Mouse (Mus musculus) limb, embryonic 10.5 days (tissue): ENCODE data around the gene Adgre1. TPM values are rescaled to one million over a fixed set of nuclear protein-coding genes. Genes with fewer than 3 reads are reported as not detected.
"Not testable (repeated sequence)": the region's sequence is repeated elsewhere in the genome, so short reads cannot be mapped to it uniquely, and the experiment has no call there.

Experiments
- DNase-seq: peaks from one replicate; pipeline ENCODE4 v3.0.0-alpha.2; 2017; ENCODE audit warnings: low spot score
- H3K27ac ChIP-seq: fragments of 300-500 bp; sonication (generic); 2 replicates; pipeline ENCODE4 v1.5.1; 2016; ENCODE audit warnings: mild to moderate bottlenecking
- H3K27me3 ChIP-seq: fragments of 300-500 bp; sonication (generic); 2 replicates; pipeline ENCODE4 v1.6.1; 2016; ENCODE audit warnings: low read depth, mild to moderate bottlenecking; ENCODE audit not compliant: poor library complexity, severe bottlenecking
- H3K36me3 ChIP-seq: fragments of 300-500 bp; sonication (generic); 2 replicates; pipeline ENCODE4 v1.6.1; 2016; ENCODE audit warnings: mild to moderate bottlenecking, moderate library complexity
- H3K4me1 ChIP-seq: fragments of 300-500 bp; sonication (generic); 2 replicates; pipeline ENCODE4 v1.6.1; 2016
- H3K4me3 ChIP-seq: fragments of 300-500 bp; sonication (generic); 2 replicates; pipeline ENCODE4 v1.5.1; 2016; ENCODE audit warnings: mild to moderate bottlenecking, moderate library complexity
- H3K9me3 ChIP-seq: fragments of 300-500 bp; sonication (generic); replicated peaks from 2 replicates; pipeline ENCODE4 v1.6.1; 2016; ENCODE audit warnings: mild to moderate bottlenecking
- WGBS: fragments of 180-500 bp; shearing (Covaris S2); methylation state at CpG from one replicate; pipeline ENCODE4 v1.1.7; 2016; 5-methylcytosine and 5-hydroxymethylcytosine counted together
- polyA plus RNA-seq: library from polyadenylated mRNA; unstranded; fragments of >200 nt; fragmentation: Nextera tagmentation; extraction: Ambion mirVana; gene quantifications from 2 replicates; pipeline ENCODE4 v1.2.1, GENCODE M21; 2016

Adgre1 gene
- polyA plus RNA-seq, result 0.74 and 1.0 TPM in 2 replicates

DNA sequence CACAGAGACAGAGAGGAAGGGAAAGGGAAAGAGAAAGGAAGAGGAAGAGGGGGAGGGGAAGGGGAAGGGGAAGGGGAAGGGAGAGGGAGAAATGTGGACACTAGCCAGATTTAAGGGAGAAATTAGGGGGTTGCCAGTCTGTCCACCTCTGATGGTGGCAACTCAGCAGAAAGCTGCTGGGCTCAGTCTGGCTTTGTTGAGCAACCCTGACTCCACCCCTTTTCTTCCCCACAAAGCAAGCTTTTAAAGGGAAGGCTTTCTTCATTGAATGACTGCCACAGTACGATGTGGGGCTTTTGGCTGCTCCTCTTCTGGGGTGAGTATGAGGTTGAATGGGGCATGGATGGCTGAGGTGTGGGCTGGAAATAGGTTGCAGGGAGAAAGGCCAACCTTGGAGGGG, at the start of gene Adgre1:
Adgre1 (plus strand) TSS at position 251 of the 400 bp plus-strand sequence.
- no peaks in the 10 kb centered on the region for H3K36me3 ChIP-seq
- no peak within 1 kb of the TSS for H3K27ac ChIP-seq
- no peaks in the 10 kb centered on the region for H3K4me1 ChIP-seq
- no peaks in the 10 kb centered on the region for H3K27me3 ChIP-seq
- 26% methylated on average over 1 of the region's 1 CpGs for WGBS
- no peaks in the 10 kb centered on the region for H3K9me3 ChIP-seq
- DNase-seq, result no peak
- no peak within 1 kb of the TSS for H3K4me3 ChIP-seq

- no peak for DNase-seq
- Histone ChIP-seq H3K4me3 (no peak overlapping the region), H3K4me1 (no peaks in the 10 kb centered on the region), H3K9me3 (no peaks in the 10 kb centered on the region), H3K36me3 (no peaks in the 10 kb centered on the region), H3K27ac (no peak overlapping the region), H3K27me3 (no peaks in the 10 kb centered on the region)
- WGBS, result 31% methylated on average over 13 of the region's 13 CpGs
Observed at GRCm38 (mm10) chr17:57311801-57312200, 46.7 kb upstream of the Adgre1 start.

DNA sequence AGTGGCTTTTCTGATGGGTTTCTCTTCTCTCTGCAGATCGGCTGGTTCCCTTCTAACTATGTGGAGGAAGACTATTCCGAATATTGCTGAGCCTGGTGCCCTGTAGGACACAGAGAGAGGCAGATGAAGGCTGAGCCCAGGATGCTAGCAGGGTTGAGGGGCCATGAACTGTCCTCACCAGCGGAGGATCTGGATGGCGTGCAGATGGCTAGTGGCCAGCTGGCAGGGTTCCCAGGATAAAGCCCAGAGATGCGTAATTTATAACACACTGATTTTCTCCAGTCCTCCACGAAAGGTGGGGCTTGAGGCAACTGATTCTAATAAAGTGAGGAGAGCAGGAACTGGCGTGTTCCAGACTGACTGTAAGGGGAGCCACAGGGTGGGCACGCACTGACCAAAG, 30.9 kb upstream of the Adgre1 start:
- Histone ChIP-seq H3K27ac (no peak overlapping the region), H3K36me3 (no peaks in the 10 kb centered on the region), H3K9me3 (no peaks in the 10 kb centered on the region), H3K4me3 (no peak overlapping the region), H3K4me1 (no peaks in the 10 kb centered on the region), H3K27me3 (no peaks in the 10 kb centered on the region)
- WGBS, result 88% methylated on average over 8 of the region's 8 CpGs
- DNase-seq, result no peak

- no peaks in the 10 kb centered on the region for H3K4me1 ChIP-seq
- H3K27me3 ChIP-seq, result no peaks in the 10 kb centered on the region
- H3K36me3 ChIP-seq, result no peaks in the 10 kb centered on the region
- 61% methylated on average over 5 of the region's 6 CpGs for WGBS
- H3K27ac ChIP-seq, result no peak overlapping the region
- no peak overlapping the region for H3K4me3 ChIP-seq
- no peaks in the 10 kb centered on the region for H3K9me3 ChIP-seq
- no peak for DNase-seq
Observed at GRCm38 (mm10) chr17:57328944-57329343, 29.5 kb upstream of the Adgre1 start.

DNA sequence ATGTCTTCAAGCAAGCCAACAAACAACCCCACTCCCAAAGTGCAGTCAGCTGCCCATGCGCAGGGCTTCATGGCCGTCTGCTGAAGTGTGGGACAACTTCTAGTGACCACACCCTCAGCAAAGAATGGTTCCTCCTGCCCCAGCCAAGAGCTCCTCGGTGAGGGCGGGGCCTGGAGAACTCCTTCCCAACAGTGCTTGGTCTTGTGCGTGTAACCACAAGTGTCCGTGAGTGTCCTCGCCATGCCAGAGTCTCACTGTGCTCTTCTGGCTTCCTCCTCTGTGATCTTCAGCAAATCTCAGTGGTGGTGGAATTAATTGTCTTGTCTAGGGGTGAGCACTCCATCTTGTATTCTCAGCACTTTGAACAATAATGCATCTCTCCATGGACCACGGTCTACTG, 27.5 kb upstream of the Adgre1 start:
- H3K27me3 ChIP-seq, result no peaks in the 10 kb centered on the region
- H3K27ac ChIP-seq, result no peak overlapping the region
- H3K4me1 ChIP-seq, result no peaks in the 10 kb centered on the region
- no peaks in the 10 kb centered on the region for H3K36me3 ChIP-seq
- H3K9me3 ChIP-seq, result no peaks in the 10 kb centered on the region
- no peak for DNase-seq
- WGBS, result 93% methylated on average over 8 of the region's 8 CpGs
- H3K4me3 ChIP-seq, result no peak overlapping the region

GRCm38 (mm10) chr17:57332241-57332640, 26.2 kb upstream of the Adgre1 start:
- Histone ChIP-seq H3K27me3 (no peaks in the 10 kb centered on the region), H3K4me1 (no peaks in the 10 kb centered on the region), H3K4me3 (no peak overlapping the region), H3K27ac (no peak overlapping the region), H3K9me3 (no peaks in the 10 kb centered on the region), H3K36me3 (no peaks in the 10 kb centered on the region)
- 84% methylated on average over 4 of the region's 4 CpGs for WGBS
- no peak for DNase-seq

GRCm38 (mm10) chr17:57334001-57334760, 24.3 kb upstream of the Adgre1 start:
- H3K4me3 ChIP-seq, result no peak overlapping the region
- H3K9me3 ChIP-seq, result no peaks in the 10 kb centered on the region
- H3K36me3 ChIP-seq, result no peaks in the 10 kb centered on the region
- no peaks in the 10 kb centered on the region for H3K4me1 ChIP-seq
- no peak overlapping the region for H3K27ac ChIP-seq
- no peaks in the 10 kb centered on the region for H3K27me3 ChIP-seq
- 74% methylated on average over 9 of the region's 9 CpGs for WGBS
- DNase-seq, result no peak

DNA sequence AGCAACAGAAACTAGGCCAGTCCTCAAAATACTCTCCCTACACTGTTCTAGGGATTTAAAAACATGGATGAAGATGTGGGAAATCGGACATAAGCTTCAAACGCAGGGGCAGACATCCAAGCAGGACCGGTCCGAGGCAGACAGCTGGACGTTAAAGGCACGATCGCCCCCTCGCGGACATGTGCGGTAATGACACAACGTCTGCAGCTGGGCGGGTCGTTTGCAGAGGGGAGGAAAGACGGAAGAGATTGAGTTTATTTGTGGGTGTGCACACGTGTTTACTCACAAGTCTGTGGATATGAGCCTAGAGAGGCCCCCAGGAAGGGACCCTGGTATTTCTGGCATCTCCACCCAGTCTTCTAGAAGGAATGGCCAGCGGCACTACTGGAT, 23.7 kb upstream of the Adgre1 start:
- H3K4me1 ChIP-seq, result no peaks in the 10 kb centered on the region
- H3K36me3 ChIP-seq, result no peaks in the 10 kb centered on the region
- 9% methylated on average over 16 of the region's 16 CpGs for WGBS
- peak; percentile 92 for DNase-seq
- H3K27me3 ChIP-seq, result no peaks in the 10 kb centered on the region
- H3K27ac ChIP-seq, result no peak overlapping the region
- H3K9me3 ChIP-seq, result no peaks in the 10 kb centered on the region
- H3K4me3 ChIP-seq, result no peak overlapping the region

DNA sequence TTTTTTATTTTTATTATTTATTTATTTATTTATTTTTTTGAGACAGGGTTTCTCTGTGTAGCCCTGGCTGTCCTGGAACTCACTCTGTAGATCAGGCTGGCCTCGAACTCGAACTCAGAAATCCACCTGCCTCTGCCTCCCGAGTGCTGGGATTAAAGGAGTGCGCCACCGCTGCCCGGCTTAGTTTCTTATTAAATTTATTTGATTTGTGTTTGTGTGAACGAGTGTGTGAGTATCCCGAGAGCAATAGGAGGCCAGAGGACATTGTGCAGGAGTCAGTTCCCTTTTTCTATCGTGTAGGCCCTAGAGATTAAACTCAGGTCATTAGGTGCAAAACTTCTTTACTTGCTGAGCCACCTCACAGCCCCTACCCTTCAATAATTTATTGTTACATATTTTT, 23.3 kb upstream of the Adgre1 start:
- not testable (repeated sequence) for H3K36me3 ChIP-seq, H3K9me3 ChIP-seq, H3K27me3 ChIP-seq, DNase-seq, H3K27ac ChIP-seq, H3K4me1 ChIP-seq, H3K4me3 ChIP-seq
- 74% methylated on average over 9 of the region's 9 CpGs for WGBS

DNA sequence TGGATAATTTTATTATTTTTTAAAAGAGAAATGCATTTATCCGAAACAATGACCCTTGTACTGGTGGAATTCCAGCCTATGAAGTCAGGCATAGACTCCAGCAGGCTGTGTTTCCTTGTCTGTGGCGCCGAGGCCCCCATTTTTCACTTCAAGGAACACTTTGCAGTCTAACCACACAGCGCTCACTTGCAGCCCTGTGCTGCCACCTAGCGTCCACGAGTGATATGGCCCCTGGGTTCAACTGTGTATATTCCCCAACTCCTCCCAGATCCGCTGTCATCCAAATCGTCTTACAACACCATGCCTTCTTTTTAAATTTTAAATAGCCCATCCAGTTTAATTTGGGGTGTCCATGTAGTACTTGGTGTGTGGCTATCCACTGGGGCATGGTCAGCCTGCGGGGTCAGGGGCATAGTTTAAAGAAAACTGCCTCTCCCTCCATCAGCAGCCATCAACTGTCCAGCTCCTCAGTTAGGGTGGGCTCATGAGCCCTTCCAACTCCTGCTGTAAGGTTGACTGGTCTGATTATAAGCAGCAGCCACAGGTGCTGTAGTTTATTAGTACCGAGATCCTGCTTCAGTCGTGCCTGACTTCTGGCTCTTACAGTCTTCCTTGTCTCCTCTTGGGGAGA, 22.7 kb upstream of the Adgre1 start:
- peak; percentile 92 for DNase-seq
- H3K27me3 ChIP-seq, result no peaks in the 10 kb centered on the region
- H3K36me3 ChIP-seq, result no peaks in the 10 kb centered on the region
- no peaks in the 10 kb centered on the region for H3K4me1 ChIP-seq
- H3K4me3 ChIP-seq, result no peak overlapping the region
- no peaks in the 10 kb centered on the region for H3K9me3 ChIP-seq
- no peak overlapping the region for H3K27ac ChIP-seq
- 15% methylated on average over 11 of the region's 11 CpGs for WGBS

GRCm38 (mm10) chr17:57337996-57338395, 20.5 kb upstream of the Adgre1 start:
- Histone ChIP-seq H3K27me3 (no peaks in the 10 kb centered on the region), H3K4me3 (no peak overlapping the region), H3K36me3 (no peaks in the 10 kb centered on the region), H3K27ac (no peak overlapping the region), H3K4me1 (no peaks in the 10 kb centered on the region), H3K9me3 (no peaks in the 10 kb centered on the region)
- no peak for DNase-seq
- WGBS, result 93% methylated on average over 10 of the region's 10 CpGs

- Histone ChIP-seq H3K36me3 (no peaks in the 10 kb centered on the region), H3K9me3 (no peaks in the 10 kb centered on the region), H3K4me1 (no peaks in the 10 kb centered on the region), H3K27ac (no peak overlapping the region), H3K27me3 (no peaks in the 10 kb centered on the region), H3K4me3 (no peak overlapping the region)
- 73% methylated on average over 9 of the region's 9 CpGs for WGBS
- DNase-seq, result no peak
Observed at GRCm38 (mm10) chr17:57339298-57339697, 19.2 kb upstream of the Adgre1 start.

DNA sequence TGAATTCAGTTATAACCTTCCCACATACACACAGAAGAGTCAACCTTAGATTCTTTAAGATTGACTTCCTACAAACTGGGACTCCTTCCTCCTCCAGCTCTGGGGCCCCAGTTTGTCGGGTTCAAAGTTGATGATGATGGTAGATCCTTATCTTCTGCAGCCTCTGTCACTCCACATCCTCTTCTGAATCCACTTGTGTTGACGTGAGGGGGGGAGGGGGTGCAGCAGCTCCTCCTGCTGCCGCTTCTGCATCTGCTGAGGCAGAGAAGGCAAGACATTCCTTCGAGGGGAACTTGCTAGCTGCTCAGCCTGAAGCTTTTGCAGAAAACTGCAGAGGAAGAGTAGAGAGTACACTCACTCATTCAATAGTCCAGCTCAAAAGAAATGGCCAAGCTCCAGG, 16.9 kb upstream of the Adgre1 start:
- H3K4me1 ChIP-seq, result no peaks in the 10 kb centered on the region
- H3K4me3 ChIP-seq, result no peak overlapping the region
- no peaks in the 10 kb centered on the region for H3K27me3 ChIP-seq
- WGBS, result 80% methylated on average over 4 of the region's 4 CpGs
- no peaks in the 10 kb centered on the region for H3K36me3 ChIP-seq
- H3K27ac ChIP-seq, result no peak overlapping the region
- no peak for DNase-seq
- no peaks in the 10 kb centered on the region for H3K9me3 ChIP-seq
